Mouse (Mus musculus) CH12F3 (cell line): ENCODE results near the gene Gm8947.

Source experiments
- in situ Hi-C: fragments of 300-500 bp; cut with MboI; formaldehyde crosslinking; loops from 2 replicates; pipeline ENCODE4 v1.14.3; 2020; ENCODE audit warnings: low sequenced_read_pairs

Gene Gm8947

GRCm38 (mm10) chr1:151222561-151223267 lies 30.5 kb downstream of the Gm8947 start:
- in situ Hi-C loops, result no loop called here

- in situ Hi-C loops, result no loop called here
These were observed 31.2 kb downstream of the Gm8947 start for GRCm38 (mm10) chr1:151223377-151223776.

GRCm38 (mm10) chr1:151224536-151224935 lies 32.4 kb downstream of the Gm8947 start:
- in situ Hi-C loops, result no loop called here

GRCm38 (mm10) chr1:151227506-151227905 lies 35.3 kb downstream of the Gm8947 start:
- in situ Hi-C loops, result no loop called here

GRCm38 (mm10) chr1:151228320-151228989 lies 36.3 kb downstream of the Gm8947 start:
- in situ Hi-C loops, result no loop called here

DNA sequence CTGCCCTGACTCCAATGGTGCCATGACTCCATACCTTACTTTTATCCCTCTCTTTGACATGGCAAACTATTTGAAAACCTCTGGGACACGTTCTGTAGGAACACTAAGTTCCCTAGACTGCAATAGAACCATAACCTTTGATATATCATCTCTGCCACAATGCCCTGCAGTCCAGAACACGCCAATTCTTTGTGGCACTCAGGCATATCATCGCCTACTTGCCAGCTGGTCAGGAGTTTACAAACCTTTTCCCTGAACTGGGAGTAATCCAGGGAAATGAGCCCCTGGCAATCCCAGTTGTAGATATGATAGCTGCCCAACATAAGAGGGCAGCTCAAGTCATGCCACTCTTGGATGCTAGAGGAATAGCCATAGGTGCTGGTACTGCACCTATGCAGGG lies 40.2 kb downstream of the Gm8947 start:
- in situ Hi-C loops, result no loop called here

- in situ Hi-C loops, result no loop called here
These were observed 41.6 kb downstream of the Gm8947 start for GRCm38 (mm10) chr1:151233756-151234155.

DNA sequence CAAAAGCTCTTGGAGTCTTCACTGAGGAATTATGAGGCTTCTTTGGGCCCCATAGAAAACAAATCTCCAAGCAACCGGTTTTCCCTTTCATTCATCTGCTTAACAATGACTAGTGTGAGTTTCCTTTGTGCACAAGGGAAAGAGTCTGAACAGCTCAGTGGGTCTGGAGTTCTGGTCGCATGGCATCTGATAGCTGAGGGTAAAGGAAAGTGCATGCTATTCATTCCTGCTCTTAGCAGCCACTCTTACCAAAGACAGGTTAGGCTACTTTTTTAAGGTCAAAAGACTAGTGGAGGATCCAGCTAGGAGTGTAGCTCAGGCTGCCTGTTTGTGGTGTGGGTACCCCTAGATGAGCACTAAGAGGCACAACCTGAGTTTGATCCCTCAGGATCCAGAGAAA lies 43.4 kb downstream of the Gm8947 start:
- in situ Hi-C loops, result no loop called here

DNA sequence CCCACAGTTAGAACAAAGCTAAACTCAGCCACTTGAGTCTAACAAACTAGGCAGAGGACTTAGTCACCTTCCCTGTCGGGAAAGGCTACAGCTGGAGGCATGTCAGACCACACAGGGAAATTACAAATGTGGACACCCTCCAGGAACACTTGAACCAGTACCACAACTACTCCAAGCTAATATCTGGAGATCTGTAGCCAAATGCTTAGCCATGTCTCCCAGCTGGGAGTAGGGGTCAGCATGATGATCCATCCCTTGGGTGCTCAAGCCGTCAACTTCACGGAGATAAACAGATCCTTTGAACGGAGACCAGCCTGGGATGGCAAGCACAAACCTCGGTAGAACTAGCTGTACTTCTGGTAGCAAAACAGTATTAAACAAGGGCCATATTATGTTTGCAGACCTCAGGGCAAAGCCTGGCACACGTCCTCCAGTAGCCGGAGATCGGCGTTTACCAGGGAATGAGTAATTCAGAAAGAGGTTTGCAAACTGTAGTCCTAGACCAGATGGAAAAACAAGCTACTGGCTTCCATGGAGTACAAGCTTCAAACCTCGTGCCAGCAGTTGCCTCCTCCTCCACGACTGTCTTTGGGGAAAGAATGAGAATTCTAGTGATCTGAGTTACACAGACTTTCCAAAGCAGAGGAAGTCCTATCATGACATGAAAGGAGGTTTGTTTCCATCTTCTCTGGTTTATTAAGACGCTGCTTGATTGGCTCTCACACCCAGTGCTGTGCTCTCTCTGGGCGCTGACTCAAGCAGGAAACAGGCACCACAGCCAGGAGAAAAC lies 44.2 kb downstream of the Gm8947 start:
- in situ Hi-C loops, result no loop called here

DNA sequence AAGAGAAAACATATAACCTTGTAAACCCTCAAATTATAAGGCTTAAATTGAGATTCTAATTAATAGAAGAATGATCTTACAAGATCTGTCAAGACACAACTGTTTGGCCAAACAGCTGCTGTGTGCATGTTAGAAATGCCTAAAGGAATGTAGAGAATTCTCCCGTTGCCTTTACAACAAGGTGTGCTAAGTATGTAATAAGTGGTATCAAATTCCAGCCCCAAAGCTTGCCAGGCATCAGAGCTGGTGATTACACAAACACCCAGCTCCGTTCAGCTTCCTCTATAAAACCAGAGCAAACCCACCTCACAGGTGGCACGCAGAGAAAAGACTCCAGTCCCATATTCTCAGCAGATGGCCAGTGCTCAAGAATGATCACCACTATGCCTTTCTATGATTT lies 45.6 kb downstream of the Gm8947 start:
- in situ Hi-C loops, result no loop called here

GRCm38 (mm10) chr1:151243332-151243731 lies 51.2 kb downstream of the Gm8947 start:
- in situ Hi-C loops, result no loop called here
